Mouse (Mus musculus): ENCODE measurements at regions not wholly inside any gene's neighbourhood (a gene's known extent, or its start where the extent isn't known, plus 50 kb on each side); places are given as distances from the start of the nearest gene placed in this dataset.

DNA sequence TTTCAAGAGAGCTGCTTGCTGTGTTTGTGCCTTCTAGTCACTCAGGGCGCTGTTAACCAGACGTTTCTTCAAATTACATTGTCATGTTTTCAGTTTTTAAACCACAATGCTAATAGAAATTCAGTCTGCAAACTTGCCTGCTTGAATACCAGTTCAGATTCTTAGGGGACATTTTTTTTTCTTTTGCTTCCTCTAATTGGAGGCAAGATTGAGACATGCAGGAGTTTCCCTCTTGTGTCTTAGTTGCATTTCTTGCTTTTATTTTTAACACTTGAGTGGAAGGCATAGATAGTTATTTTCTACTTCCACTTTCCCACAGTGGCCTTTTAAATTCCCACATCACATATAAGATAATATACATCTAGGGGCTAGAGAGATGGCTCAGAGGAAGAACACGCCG, 246.8 kb downstream of the Grpr start:
- DNase-seq, result no peak

DNA sequence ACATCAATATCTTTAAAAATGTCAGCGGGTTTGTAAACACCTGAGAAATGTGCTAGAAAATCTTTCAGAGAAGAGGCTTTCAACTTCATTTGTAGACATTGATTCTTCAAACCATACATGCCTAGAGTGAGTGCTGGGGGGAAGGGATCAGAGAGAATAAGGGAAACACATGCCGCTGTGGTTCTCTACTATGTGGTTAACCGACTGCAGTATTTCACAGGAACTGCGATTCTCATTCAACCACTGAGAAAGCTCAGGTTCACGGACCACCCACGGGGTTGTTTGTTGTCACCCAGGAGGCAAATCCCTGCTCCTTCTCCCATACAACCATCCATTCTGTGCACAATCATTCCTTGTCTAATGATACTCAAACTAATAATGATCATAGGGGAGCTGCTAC, 248.4 kb downstream of the Grpr start:
- DNase-seq, result no peak

DNA sequence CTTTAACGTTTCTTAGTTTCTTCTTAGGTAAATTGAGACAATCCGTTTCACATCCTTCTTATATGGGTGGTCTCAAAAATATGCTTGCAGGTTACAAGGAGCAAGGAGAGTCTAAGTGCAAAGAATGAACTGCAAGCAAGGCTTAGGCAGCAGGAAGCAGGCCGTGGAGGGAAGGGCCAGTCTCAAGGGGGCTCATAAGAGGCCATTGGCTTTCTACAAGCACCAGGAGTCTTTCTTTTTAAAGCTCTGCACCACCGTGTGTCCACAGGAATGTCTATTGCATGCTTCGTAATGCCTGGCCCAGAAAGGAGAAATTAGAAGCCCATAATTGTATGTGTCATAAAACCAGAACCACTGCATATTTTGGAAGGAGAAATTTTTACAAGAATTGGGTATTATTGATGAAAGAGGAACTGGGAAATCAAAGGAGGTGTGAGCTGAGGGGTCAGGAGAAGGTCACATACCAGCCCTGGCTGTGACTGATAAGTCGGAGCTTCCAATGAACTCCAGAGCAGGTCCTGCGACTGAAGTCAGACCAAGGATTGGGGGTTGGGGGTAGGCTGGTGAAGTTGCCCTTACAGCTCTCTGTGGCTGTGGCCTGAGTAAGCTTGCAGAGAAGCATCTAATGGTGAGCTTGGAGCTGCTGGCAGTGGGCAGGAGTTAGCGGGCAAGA, 252.4 kb downstream of the Grpr start:
- DNase-seq, result no peak

DNA sequence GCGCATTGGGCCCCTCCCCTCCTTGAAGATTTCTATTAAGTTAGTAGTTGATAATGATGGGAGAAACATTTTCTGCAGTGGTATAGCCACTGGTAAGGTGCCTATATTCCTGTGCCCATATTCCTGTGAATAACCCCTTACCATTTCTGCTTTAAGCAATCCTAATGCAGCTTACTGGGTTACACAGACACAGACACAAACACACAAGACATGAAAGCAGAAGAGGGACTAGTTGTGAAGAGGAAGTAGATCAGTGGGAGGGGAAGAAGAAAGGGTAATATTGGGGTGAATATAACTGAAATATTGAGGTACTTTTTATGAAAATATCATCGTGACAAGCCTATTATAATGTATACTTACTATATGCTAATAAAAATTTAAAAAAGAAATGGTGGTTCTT, 288.2 kb downstream of the Grpr start:
- DNase-seq, result no peak

DNA sequence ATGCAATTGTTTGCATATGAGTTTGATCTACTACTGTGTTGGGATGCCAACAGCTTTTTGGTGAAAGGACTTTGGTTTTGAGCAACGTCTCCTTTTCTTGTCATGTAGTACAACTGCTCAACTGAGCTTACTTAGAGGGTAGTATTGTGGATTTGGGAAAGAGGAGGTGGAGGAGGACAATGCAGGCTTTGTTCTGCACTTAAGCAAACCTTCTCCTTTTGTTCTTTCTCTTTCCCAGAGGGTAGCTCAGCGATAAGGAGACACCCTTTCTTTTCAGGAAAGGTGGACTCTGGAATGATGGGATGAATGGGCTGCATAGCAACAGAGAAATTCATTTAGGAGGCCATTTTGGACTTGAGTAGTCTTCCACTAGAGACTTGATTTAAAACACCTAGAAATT, 288.6 kb upstream of the S100g start:
- no peak for DNase-seq

DNA sequence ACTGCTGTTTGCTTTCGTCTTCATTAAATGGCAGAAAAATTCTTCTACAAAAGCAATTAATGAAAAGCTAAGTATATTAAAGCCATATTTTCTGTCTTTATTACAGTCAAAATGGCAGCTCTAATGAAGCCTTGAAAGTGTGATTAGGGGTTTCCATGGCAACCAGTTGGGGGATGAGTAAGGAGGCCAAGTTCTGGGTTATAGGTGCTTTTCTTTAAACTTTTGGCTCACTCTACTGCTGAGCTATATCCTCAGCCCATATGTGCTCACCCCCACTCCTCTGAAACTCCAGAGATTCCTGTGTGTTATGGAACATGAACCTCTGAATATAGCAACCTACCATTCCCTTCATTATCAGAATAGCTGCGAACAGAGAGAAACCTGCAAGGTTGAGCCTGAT, 240.9 kb upstream of the S100g start:
- DNase-seq, result no peak

DNA sequence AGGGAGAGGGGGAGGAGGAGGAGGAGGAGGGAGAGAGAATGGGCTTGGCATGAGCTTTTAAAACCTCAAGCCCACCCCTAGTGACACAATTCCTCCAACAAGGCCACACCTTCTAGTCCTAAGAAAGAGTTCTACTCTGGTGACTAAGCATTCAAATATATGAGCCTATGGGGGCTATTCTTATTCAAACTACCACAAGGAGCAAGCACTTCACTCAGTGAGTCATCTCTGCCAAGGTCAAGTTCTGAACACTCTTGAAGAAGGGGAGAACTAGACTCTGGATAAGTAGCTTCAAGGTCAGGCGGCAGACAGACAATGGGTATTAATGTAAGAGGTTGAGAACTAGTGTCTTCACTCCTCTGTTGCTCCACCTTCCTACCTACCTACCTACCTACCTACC, 239.0 kb upstream of the S100g start:
- DNase-seq, result no peak

DNA sequence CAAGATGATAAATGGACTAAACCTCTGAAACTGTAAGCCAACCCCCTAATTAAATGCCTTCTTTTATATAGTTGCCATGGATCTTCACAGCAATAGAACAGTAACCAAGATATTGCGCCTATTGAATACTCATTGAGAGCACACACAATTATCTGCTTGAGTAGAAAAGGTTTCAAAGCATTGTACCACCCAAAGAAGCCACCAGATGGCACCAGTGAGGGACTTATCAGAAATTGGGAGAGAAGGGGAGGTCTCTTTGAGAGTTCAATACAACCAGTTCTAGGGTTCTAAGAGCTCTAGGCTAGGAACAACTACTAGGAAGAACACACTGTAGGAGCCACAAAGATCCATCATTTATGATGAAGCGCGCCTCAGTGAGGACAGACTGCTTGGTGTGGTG, 217.2 kb upstream of the S100g start:
- DNase-seq, result peak; percentile 5

DNA sequence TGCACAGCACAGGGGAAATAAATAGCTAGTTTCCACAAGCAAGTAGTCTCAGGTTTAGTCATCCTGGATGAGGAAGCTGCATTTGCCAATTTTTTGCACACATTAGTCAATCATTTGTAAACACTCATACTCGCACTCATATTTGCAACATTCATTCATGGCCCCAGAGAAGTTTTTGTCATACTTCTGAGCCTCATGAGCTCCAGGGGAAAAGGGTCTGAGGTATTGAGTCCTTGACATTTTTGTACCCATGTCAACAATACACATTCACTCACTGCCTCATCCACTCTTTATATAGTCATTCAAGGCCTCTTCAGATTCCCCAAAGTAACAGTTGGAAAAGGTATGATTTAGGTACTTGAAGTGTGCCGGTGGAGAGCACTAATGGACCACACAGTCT, 200.4 kb upstream of the S100g start:
- DNase-seq, result no peak

DNA sequence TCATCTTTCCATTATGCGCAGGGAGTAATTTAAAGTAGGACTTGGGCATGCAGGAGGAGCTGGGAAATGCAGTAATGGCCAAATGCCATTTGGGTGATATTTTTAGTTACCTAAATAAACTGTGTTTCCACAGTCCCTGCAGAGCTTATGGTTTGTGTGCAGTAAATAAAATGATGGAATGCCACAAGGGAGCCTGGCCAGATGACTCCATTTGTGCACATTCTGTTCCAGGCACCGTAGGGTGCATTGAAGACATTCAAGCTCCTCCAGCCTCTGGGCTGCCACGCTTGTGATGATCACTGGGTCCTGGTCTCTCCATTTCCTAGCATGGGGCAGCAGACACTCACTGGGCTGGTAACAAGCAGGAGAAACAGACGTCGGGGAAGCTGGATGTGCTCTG, 190.9 kb upstream of the S100g start:
- DNase-seq, result no peak

DNA sequence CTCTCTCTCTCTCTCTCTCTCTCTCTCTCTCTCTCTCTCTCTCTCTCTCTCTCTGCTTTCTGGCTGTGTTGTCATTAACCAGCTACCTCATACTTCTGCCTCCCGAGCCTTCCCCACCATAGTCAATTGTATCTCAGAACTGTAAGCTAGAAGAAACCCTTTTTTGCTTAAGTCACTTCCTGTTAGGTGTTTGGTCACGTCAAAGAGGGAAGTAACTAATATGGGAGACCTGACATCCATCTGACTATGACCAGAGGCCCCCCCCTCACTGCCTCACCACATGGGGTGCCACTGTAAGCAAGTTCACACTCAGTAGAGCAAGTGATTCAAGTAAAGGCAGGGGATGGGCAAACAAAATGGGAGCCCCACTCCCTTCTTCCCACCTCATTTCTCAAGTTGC, 187.6 kb upstream of the S100g start:
- no peak for DNase-seq

DNA sequence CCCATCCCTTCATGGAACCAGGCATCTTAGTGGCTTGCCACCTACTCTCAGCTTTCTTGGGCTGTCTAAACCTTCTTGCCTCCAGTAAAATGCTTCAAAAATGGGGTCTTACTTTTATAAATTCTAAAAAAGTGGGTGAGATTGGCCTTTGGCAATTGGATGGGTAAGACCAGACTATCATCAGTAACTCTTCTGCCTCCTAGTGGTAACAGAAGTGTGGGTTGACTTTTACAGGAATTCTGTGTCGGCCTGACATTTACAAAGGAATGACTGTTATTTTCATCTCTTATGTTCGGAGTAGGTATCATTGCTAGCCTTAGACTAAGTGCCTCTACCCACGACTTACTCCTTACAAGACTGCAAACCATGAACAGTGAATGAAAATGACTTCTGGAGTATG, 180.1 kb upstream of the S100g start:
- no peak for DNase-seq

DNA sequence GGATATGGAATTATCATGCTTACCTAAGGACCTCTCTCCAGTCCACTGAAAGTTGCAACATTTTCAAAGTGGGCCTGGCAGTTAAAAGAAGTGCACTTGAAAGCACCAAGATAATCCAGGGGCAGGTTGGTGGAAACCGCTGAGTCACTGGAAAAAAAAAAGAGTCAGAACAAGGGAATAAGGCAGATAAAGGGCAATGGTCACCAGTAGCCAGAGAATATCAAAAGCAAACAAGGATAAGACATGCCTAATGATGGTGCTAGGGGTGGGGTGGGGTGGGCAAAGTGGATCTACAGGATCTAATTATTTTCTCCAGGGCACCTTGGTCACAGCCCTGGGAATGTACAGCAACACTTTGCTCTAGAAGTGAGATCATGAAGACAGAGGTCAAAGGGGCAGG, 175.1 kb upstream of the S100g start:
- DNase-seq, result no peak

DNA sequence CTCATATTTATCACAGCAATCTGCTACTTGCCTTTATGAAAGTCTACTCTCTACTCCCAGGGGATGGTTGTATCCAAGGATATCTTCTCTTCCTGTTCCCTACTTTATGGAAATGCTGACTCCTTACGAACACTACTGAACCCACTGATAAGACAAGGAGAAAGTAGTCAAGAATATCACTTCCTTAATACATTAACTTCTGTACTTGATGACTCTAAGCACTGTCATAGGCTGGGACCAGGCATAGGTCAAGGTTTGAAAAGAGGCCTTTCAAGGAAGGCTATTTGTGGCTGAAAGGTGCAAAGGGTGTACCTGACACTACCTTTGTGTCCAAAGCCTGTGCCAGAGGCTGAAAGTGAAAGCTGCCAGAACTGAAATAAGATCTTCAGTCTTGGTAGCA, 164.2 kb upstream of the S100g start:
- no peak for DNase-seq

DNA sequence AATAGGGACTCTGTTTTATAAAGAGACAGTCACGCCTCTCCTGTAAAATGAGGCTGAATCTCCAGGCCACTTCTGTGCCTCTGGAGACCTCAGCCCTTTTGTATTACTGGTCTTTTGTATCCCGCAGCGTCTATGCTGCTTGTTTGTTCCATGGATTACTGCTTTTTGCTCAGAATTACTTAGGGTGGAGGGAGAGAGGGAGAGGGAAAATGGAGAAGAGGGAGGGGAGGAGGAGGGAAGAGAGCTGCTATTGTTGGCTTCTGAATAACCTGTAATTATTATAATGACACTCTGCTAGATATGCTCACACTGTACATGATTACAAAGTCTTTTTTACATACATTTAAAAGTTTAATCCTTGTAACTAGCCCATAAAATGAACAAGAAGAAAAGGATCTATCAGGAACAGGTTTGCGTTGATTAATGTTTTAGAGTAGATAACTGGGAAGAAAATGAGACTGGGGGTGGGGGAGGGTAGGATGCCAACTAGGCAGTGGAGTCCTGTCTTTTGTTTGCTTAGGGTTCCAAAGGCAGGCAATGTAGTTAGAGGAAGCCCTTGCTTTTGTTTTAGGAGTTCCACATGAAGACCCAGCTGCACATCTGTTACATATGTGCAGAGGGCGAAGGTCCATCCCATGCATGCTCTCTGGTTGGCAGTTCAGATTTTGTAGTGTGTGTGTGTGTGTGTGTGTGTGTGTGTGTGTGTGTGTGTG, 153.4 kb upstream of the S100g start:
- no peak for DNase-seq

DNA sequence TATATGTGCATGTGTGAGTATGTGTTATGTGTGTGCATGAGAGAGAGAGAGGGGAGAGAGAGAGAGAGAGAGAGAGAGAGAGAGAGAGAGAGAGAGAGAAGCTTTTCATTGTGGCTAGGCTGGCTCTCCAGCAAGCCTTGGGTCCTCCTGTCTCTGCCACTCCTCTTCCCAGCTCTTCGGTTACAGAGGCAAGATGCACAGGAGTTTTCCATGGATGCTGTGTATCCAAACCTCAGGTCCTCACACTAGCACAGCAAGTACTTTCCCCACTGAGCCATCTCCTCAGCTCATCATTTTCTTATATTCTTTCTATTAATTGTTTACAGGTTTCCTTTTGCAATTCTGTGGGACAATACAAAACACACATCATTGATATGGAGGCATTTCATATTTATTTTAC, 152.8 kb upstream of the S100g start:
- no peak for DNase-seq

DNA sequence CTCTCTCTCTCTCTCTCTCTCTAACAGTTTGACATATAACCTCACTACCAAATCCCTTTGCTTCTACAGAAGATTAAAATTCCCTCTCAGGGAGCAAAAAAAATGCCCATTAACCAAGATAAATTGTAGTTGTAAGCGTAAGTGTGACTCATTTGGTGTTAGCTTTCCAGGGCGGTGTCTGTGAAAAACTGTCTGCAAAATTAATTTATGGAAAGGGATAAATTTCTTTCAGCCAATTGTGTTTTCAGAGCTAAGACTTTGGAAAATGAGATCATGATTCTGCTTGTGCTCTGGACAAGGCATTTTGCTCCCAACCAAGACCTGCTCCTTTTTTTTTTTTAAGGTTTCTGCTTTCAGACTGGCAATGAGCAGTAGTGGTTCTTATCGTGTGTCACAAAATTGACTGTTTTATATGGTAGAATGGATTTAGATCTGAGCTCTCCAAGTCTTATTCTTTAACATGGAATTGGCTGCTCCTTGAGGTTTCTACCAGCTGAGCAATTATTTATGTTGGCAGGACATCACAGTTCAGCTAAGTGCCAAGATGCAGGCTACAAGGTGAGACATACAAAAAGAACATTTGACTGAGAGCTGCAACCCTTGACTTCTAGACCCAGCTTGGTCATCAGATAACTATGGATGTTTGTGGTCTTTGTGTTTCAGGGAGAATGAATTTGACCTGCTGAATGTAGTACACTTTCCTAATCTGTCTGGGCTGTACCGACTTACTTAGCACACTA, 130.8 kb upstream of the S100g start:
- DNase-seq, result no peak
